Comparison of ENCODE assay signal across 1 mouse cellular context in the genomic region with DNA sequence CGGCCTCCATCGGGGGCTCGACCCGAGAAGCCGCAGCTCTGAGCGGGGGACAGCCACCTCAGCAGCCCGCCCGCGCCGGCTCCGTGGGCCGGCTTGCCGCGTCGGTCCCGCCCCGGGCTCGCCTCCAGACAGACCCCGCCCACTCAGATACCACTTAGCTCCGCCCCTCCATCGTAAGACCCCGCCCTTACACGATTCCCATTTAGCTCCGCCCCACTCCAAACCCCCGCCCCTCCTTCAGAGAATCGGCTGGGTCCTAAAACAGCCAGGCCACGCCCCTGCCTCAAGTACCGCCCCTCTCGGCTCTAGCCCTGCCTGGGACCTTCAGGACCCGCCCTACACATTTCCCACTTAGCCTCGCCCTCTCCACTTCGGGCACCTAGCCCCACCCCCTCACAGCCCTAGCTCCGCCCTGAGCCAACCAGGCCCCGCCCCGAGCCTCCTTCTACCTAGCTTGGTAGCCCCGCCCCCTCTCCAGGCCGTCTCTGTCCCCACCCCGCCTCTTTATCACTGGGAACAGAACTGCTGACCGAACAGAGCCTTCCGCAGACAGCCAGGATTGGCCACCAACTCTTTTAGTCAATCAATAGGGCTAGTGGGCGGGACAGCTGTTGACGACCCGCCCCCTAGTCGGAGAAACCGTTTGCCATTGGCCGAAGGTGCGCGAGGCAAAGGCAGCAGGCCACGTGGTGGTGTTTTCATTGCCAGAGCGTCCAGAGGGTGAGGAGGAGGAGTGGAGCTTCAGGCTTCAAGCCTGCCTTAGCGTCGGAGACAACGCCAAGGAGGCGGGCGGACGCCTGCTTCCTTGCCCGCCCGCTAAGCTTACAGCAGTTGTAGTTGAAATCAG.
TF ChIP-seq lines count a peak whose summit lies in the region.

A gene (minus strand): TSS at position 665 of the 847 bp plus-strand sequence.

TF ChIP-seq in CH12.LX, 34 proteins besides CTCF, POLR2A, EP300 and RAD21 (continued from another document):
- TF ChIP-seq BHLHE40 (IDR thresholded peaks at IDR 0.05; ENCODE audit: low read depth, low read length) (no peak), MAZ (IDR thresholded peaks at IDR 0.05; ENCODE audit: low read depth, low read length) (peak; percentile 32; the same call in 1 of the 2 replicates), MXI1 (IDR thresholded peaks at IDR 0.05; ENCODE audit: low read depth, low read length) (peak; percentile 98), MAFK (IDR thresholded peaks at IDR 0.05; ENCODE audit: insufficient replicate concordance, low read length) (no peak), JUND (conservative IDR thresholded peaks at IDR 0.05; ENCODE audit: low read depth, low read length) (no peak), IRF4 (IDR thresholded peaks at IDR 0.05; ENCODE audit: low read depth, low read length) (no peak; the same call in 1 of the 2 replicates), CHD1 (IDR thresholded peaks at IDR 0.05; ENCODE audit: low read depth, low read length) (no peak), MAX (IDR thresholded peaks at IDR 0.05; ENCODE audit: low read length) (peak; percentile 100), TBP (conservative IDR thresholded peaks at IDR 0.05; ENCODE audit: low read depth, low read length) (peak; percentile 67), PAX5 (IDR thresholded peaks at IDR 0.05; ENCODE audit: low read length) (no peak), USF2 (conservative IDR thresholded peaks at IDR 0.05; ENCODE audit: low read depth, low read length) (peak; percentile 67), POLR2AphosphoS2 (IDR thresholded peaks at IDR 0.05; ENCODE audit: low read depth, low read length) (no peak), CHD2 (IDR thresholded peaks at IDR 0.05; ENCODE audit: low read length) (0 out of 2 replicates have a peak, but pooled peaks have one; percentile 38), NRF1 (IDR thresholded peaks at IDR 0.05; ENCODE audit: low read depth, low read length) (peak; percentile 62), HCFC1 (IDR thresholded peaks at IDR 0.05; ENCODE audit: low read depth, low read length) (no peak; the same call in 1 of the 2 replicates), ELF1 (IDR thresholded peaks at IDR 0.05; ENCODE audit: low read depth, low read length) (0 out of 2 replicates have a peak, but pooled peaks have one; percentile 29), ZNF384 (IDR thresholded peaks at IDR 0.05; ENCODE audit: low read depth, low read length) (no peak), UBTF (IDR thresholded peaks at IDR 0.05; ENCODE audit: low read depth, low read length) (no peak; the same call in 1 of the 2 replicates), KAT2A (IDR thresholded peaks at IDR 0.05; ENCODE audit: insufficient replicate concordance, low read length) (no peak), GABPA (IDR thresholded peaks at IDR 0.05; ENCODE audit: insufficient replicate concordance, low read depth, low read length) (no peak), TCF12 (IDR thresholded peaks at IDR 0.05; ENCODE audit: low read depth, low read length) (no peak; the same call in 1 of the 2 replicates)
